Mouse (Mus musculus) testis, adult 2 months (tissue): ENCODE measurements at regions not wholly inside any gene's neighbourhood (a gene's known extent, or its start where the extent isn't known, plus 50 kb on each side); places are given as distances from the start of the nearest gene placed in this dataset.

Experiments used
- CTCF ChIP-seq: fragments of 200-500 bp; IDR thresholded peaks from 2 replicates; pipeline ENCODE4 v1.5.1; 2012; ENCODE audit warnings: low read depth, mild to moderate bottlenecking, inconsistent platforms, low read length, moderate library complexity; ENCODE audit not compliant: control insufficient read depth, insufficient read depth, insufficient replicate concordance
- POLR2A ChIP-seq: fragments of 200-500 bp; IDR thresholded peaks from 2 replicates; pipeline ENCODE4 v1.6.1; 2012; ENCODE audit warnings: low read depth, mild to moderate bottlenecking, inconsistent platforms, low read length, moderate library complexity; ENCODE audit not compliant: control insufficient read depth

DNA sequence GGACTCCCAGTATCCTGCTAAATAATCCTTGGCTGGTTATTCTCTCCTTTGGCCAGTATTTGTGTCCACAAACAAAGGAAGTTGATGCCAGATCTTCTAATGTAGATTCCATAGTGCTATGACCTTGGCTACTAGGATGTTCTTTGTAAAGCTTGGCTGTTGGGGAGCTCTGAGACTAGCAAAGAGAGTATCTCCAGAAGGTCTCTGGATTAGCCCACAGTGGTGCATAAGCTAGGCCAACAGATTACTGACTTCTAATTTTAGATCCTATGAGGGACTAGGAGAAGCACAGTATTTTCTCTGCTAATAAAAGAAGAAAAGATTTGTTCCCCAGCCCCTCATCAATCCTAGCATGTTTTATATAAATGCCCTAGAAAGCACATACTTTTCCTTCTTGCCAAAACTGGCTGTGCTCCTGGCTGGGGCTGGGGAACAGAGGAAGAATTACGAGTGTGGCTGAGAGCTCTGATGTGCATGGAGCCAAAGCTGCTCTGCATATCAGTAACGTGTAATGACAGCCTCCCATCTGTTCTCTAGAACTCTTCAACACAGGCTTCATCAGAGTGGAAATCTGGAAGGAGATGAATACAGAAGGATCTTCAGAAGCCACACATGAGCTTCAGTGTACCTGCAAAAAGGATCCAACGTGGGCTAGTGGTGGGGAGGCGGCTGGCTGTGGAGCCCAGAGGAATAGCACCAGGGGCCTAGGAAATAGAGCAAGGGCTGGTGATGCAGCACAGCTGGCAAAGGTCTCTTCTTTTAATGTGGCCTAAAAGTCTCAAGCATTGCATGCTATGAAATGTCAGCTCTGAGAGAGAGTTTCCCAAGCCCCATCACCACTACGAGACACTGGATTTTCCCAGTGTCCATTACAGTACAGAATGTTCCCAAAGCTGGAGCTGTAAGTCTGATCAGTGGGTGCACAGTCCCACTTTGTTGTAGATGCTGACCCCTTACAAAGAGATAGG is 283.0 kb upstream of the Plxna2 start:
- TF ChIP-seq POLR2A, result no peak
- TF ChIP-seq CTCF, result no peak
